Mouse (Mus musculus) bone marrow macrophage, adult 2 months (primary cell): ENCODE data around the gene Klhl7.
"Not testable (repeated sequence)": the region's sequence is repeated elsewhere in the genome, so short reads cannot be mapped to it uniquely, and the experiment has no call there.

Source experiments
- CTCF ChIP-seq: IDR thresholded peaks from 2 replicates; pipeline ENCODE4 v1.5.1; 2012; ENCODE audit warnings: low read depth, mild to moderate bottlenecking, low read length, moderate library complexity
- POLR2A ChIP-seq: IDR thresholded peaks from 2 replicates; pipeline ENCODE4 v1.6.1; 2012; ENCODE audit warnings: mild to moderate bottlenecking, low read depth, low read length, borderline replicate concordance

DNA sequence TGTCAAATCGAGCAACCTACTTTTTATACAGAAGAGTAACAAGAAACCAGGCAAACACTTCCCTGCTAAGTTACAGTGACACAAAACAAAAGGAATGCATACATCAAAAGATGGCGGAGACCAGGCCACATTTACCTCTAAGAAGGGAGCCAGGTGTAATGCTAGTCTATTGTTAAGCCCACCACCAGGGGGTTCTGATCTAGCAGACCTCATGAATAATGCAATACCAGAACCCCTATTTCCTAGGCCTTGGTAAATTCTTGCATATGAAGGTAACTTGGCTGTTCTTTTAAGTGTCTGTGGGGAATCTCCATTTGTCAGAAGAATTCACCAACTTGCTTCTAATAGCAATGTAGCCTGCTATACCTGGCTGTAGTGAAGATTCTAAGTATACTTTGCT is 2.8 kb downstream of the Klhl7 start:
- not testable (repeated sequence) for TF ChIP-seq CTCF, POLR2A
